Mouse (Mus musculus) lung, postnatal 0 days (tissue): ENCODE data around the gene Tfcp2l1.

Experiments used
- CTCF ChIP-seq: IDR thresholded peaks from 2 replicates; pipeline ENCODE4 v1.5.1; 2016; ENCODE audit warnings: antibody characterized with exemption, mild to moderate bottlenecking
- EP300 ChIP-seq: IDR thresholded peaks from 2 replicates; pipeline ENCODE4 v1.6.1; 2016; ENCODE audit warnings: antibody characterized with exemption, mild to moderate bottlenecking, control low read depth

GRCm38 (mm10) chr1:118622857-118623256 is 4.9 kb upstream of the Tfcp2l1 start:
- TF ChIP-seq CTCF (no peak), EP300 (no peak)
